Mouse (Mus musculus) erythroblast, adult 5-6 weeks (primary cell): ENCODE results near the gene Atxn7l1. TPM values are rescaled to one million over a fixed set of nuclear protein-coding genes. Genes with fewer than 3 reads are reported as not detected.
"Not testable (repeated sequence)": the region's sequence is repeated elsewhere in the genome, so short reads cannot be mapped to it uniquely, and the experiment has no call there.

ENCODE experiments used
- ATAC-seq: replicated peaks from 2 replicates; pipeline ENCODE4 v1.8.0; 2016; ENCODE audit warnings: moderate number of reproducible peaks, mild to moderate bottlenecking, moderate TSS enrichment, inconsistent platforms; ENCODE audit not compliant: poor library complexity, low FRiP score, severe bottlenecking
- total RNA-seq, 2 experiments: library from RNA; stranded (forward) in 1 of 2; stranded (reverse) in 1 of 2; fragments of 150-400 nt in 1 of 2; fragments of 200-764, 138-1000 nt in 1 of 2; gene quantifications; 2 replicates each; pipeline versions ENCODE4 v1.2.3 to v1.2.4; 2015 to 2017; ENCODE audit warnings: low replicate concordance in 2 of 2

The Atxn7l1 gene
- total RNA-seq, 2 experiments from 2014 or later, result 131 to 188 TPM

DNA sequence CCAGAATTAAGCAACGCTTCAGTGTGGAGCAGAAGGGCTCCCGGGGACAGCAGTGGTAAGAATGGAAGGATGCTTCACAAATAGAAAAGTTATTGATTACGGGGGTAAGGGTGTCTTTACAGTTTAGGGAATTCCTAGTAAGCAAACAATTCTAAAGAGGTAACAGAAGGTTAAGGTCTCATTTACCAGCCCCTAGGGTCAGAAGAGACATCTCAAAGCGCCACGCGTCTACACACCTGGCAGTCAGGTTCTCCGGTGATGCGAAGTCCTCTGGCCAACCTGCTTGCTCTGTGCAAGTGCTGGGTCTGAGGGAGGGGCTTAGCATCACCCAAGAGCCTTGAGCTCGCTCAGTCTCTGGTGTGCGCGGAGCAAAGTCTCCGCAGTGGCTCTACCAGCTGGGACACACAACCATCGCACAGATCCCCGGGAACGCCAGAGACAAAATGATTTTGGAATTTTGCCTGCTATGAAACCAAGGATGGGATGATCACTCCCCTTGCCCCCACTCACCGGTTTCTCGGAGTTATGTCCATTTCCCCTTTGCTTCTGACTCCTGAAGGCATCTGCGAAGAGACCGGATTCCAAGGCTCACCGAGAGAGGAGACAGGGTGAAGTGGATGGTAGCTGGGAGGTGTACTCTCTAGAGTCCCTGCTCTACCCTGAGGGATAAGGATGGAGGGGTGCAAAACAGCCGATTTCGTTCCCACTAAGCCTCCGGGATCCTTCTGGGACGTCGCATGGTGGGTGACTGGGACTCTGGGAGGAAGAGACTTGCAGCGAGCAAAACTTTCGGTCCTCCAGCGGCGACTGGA lies 665 bp upstream of the Atxn7l1 start:
- ATAC-seq, result peak; percentile 19

- ATAC-seq, result no peak
These were observed 2.2 kb downstream of the Atxn7l1 start for GRCm38 (mm10) chr12:33149544-33150190.

DNA sequence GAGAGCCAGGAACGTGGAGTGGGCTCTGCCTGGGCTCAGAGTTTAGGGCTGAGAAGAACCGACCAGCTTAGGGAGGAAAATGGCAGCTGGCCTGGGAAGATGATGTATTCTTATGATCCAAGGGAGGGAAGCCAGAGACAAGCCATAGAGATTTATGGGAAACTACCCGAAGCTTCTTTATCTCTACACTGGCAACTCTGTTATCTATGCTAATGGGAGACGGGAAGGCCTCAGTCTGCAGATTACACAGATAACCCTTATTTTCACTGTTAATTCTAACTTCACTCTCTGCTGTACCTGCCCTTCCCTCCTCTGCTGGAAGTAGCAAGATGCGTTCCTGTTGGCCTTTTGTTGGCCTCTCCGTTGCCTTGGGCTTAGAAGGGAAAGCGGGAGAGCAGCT lies 5.6 kb downstream of the Atxn7l1 start:
- no peak for ATAC-seq

GRCm38 (mm10) chr12:33153850-33154249 lies 6.4 kb downstream of the Atxn7l1 start:
- peak; percentile 60 for ATAC-seq

DNA sequence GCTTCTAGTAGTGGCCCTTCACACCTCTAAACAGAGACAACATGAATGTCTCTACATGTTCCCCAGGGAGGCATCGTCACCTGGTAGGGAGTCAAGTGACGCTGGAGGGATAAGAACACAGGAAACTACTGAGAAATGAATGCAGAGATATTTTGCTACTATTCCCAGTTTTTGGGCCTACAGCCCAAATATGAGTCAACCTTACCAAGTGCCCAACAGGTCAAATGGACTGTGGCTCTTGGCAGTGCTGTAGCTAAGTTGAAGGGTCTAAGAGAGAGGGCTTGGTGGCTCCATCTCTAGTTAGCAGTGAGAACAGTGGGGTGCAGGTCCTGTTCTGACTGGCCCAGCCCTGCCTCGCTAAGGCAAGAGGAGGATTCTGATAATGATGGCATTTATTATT lies 7.2 kb downstream of the Atxn7l1 start:
- no peak for ATAC-seq

GRCm38 (mm10) chr12:33156334-33157018 lies 9.0 kb downstream of the Atxn7l1 start:
- no peak for ATAC-seq

DNA sequence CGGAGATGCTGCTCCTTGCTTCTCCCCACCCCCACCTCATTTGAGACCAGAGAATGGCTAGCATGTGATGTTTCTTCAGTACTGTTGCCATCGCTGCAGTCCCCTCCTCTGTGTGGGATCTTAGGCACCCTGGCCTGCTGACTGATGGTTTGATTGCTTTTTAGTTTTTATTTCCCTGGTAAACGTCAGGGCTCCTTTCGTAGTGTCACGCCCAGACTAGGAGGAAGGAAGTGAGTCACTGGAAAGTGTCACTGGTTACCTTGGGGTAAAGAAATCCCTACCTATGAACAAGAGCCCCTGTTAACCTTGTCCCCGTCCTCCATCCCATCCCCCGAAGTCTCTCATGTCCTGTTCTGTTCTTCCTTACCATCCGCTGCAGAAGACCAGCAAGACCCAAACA lies 10.8 kb downstream of the Atxn7l1 start:
- ATAC-seq, result no peak

- ATAC-seq, result no peak
These were observed 12.9 kb downstream of the Atxn7l1 start for GRCm38 (mm10) chr12:33160406-33160805.

- no peak for ATAC-seq
These were observed 15.0 kb downstream of the Atxn7l1 start for GRCm38 (mm10) chr12:33162541-33162940.

GRCm38 (mm10) chr12:33164019-33164418 lies 16.5 kb downstream of the Atxn7l1 start:
- not testable (repeated sequence) for ATAC-seq

- no peak for ATAC-seq
These were observed 19.2 kb downstream of the Atxn7l1 start for GRCm38 (mm10) chr12:33166712-33167111.

- no peak for ATAC-seq
These were observed 20.1 kb downstream of the Atxn7l1 start for GRCm38 (mm10) chr12:33167545-33167944.

DNA sequence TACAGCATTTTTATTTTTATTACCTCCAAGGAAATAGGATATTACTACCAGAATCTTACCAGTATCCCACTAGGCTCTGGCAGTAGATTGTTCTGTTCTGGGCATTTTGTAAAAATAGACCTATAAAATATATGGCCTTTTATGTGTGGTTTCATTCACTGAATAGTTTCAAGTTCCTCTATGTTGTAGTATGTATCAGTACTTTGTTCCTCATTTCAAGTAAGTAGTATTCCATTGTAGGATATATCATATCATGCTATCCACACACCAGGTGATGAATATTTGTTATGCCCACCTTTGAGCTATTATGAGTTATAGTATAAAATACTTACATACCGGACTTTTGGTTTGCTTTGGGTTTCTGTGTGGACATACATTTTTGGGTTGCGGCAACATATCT lies 21.0 kb downstream of the Atxn7l1 start:
- ATAC-seq, result no peak

DNA sequence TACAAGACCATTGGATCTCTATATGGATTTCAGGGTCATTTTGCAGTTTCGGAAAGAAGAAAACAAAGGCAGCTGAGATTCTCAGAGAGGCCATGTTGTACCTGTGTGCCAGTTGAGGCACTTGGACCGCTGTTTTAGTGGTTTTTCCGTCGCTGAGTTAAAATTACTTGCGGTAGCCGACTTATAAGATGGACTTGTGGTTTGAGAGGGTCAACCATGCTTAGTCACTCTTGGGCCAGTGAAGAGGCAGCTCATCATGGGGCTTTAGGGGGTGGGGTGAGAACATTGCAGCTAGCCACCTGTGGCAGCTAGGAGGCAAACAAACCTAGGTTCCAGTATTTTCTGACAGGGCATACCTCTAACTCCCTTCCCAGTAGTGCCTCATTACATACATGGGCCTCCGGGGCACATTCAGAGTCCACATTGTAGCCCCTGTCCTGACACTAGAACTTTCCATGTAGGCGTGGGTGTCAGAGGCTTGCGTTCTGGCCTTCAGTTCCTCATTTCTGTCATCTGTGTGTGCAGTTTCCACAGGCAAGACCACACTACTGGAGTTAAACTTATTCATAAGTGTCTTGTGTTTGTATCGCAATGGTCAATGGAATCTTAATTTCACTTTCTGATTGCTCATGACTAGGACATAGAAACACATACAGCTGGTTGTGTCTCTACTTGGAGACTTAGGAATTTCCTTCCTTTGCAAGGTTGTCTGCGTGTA lies 22.4 kb downstream of the Atxn7l1 start:
- ATAC-seq, result no peak

- no peak for ATAC-seq
These were observed 23.3 kb downstream of the Atxn7l1 start for GRCm38 (mm10) chr12:33170822-33171221.

- no peak for ATAC-seq
These were observed 25.4 kb downstream of the Atxn7l1 start for GRCm38 (mm10) chr12:33172926-33173325.

DNA sequence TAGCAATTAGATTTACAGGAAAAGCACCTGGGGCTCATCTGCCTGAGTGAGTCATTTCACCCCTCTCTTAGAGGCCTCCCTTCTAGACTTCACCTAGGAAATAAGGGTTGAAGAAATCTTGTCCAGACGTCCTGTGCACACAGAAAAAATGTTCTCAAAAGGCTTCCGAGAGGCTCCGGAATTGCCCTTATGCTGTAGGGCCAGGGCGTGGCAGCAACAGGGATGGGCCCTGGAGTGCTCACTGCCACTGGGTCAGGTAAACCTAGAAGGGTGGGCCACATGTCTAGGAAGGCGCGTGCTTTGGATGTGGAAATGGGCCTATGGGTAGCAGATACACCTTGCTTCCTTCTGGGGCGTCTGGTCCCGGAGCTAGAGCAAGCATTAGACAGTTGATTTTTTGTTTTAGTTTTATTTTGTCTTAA lies 26.2 kb downstream of the Atxn7l1 start:
- ATAC-seq, result no peak

- no peak for ATAC-seq
These were observed 26.7 kb downstream of the Atxn7l1 start for GRCm38 (mm10) chr12:33174171-33174570.

GRCm38 (mm10) chr12:33174675-33175357 lies 27.3 kb downstream of the Atxn7l1 start:
- no peak for ATAC-seq
